Mouse (Mus musculus) frontal cortex, postnatal 25 days (tissue): Measurements from ENCODE around the gene Tgfbr2.
"Not testable (repeated sequence)": the region's sequence is repeated elsewhere in the genome, so short reads cannot be mapped to it uniquely, and the experiment has no call there.

Experiments
- DNase-seq, 2 experiments: peaks; one replicate each; pipeline ENCODE4 v3.0.0; 2022; ENCODE audit warnings: low spot score in 2 of 2

Gene Tgfbr2

GRCm38 (mm10) chr9:116071561-116071960, 103.6 kb downstream of the Tgfbr2 start:
- DNase-seq, result not testable (repeated sequence)

GRCm38 (mm10) chr9:116064774-116065173, 110.4 kb downstream of the Tgfbr2 start:
- DNase-seq, result no peak

GRCm38 (mm10) chr9:116060691-116061090, 114.5 kb downstream of the Tgfbr2 start:
- no peak for DNase-seq

GRCm38 (mm10) chr9:116059156-116059555, 116.0 kb downstream of the Tgfbr2 start:
- no peak for DNase-seq

GRCm38 (mm10) chr9:116058475-116058874, 116.7 kb downstream of the Tgfbr2 start:
- DNase-seq, result no peak

- no peak for DNase-seq
Measured at GRCm38 (mm10) chr9:116053976-116054375, 121.2 kb downstream of the Tgfbr2 start.

- no peak for DNase-seq
Measured at GRCm38 (mm10) chr9:116049985-116050384, 125.2 kb downstream of the Tgfbr2 start.

GRCm38 (mm10) chr9:116041787-116042186, 133.4 kb downstream of the Tgfbr2 start:
- peak; percentile 90 to 98 for DNase-seq

GRCm38 (mm10) chr9:116041369-116041768, 133.8 kb downstream of the Tgfbr2 start:
- DNase-seq, result no peak

GRCm38 (mm10) chr9:116040852-116041251, 134.3 kb downstream of the Tgfbr2 start:
- not testable (repeated sequence) for DNase-seq

- no peak for DNase-seq
Measured at GRCm38 (mm10) chr9:116039981-116040380, 135.2 kb downstream of the Tgfbr2 start.

- no peak for DNase-seq
Measured at GRCm38 (mm10) chr9:116038275-116038674, 136.9 kb downstream of the Tgfbr2 start.
